Mouse (Mus musculus) kidney, adult 9 months (tissue): ENCODE results near the gene Acox3.

Experiments used
- DNase-seq: peaks from one replicate; pipeline ENCODE4 v3.0.0; 2022

Gene Acox3

DNA sequence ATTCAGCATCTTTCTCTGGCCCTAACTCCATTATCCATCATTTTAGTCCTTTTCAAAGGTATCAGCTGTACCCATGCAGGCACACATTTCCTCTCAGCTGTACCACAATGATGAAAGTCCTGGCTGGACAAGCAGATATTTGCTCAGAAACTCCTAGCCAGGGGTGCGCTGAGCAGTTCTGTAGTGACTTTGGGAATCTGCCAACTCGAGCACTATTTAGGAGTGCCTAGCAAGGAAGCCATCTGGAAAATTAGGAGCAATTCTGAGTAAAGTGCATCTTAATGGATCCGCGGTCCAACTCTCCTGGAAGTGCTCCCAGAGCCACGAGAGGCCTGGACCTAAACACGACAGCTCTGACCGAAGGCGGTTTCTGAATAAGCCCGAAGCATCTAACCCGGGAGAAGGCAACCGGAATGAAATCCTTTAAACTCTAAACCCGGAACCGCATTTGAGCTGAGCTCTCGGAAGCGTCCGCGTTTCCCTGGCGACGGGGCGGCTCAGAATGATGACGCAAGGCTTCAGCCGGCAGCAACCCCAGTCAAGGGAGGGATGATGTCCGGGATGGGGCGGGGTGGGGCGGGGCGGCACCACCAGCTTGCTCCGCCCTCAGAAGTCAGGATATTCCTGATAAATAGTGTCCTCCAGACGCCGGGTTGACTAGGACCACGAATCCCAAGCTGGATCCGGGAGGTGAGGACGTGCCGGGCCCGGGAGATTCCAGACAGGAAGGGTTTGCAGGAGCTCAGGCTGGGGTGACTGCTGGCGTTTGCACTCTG is at the start of gene Acox3:
Acox3 (plus strand) TSS at position 596 of the 776 bp plus-strand sequence.
- peak; percentile 98 for DNase-seq

DNA sequence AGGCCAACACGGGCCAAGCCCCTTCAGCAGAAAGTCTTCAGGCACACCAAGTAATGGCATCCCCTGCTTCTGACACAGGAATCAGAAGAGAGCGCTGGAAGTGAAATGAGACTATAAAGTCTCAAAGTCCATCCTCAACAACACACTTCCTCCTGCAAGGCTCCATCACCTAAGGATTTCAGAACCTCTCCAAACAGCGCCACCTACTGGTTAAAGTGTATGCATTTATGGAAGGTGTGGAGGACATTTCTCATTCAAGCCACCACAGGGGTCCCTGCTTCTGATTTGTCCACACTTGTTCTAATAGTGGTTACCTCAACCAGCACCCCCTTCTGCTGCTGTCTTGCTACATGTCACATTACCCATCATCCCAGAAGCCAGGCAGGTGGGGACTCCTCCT is 46.6 kb upstream of the Acox3 start:
- no peak for DNase-seq

DNA sequence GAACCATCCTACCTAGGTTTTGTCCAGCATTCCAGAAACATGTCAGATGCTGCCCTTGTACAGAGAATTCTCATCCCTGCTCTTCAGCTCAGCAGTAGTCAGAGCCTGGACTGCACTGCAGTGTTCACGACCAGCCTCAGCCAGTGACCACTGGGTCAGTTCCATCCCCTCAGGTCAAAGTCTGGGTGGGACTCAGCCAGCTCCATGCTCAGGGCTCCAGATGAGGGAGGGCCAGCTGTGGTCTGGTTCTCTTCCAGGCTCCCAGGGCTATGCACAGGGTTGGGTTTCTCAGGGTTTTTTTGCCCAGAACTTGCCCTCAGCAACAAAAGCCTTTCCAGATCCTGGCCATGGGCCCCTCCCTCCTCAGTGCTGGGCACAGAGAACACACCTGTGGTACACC is 45.4 kb upstream of the Acox3 start:
- DNase-seq = no peak

DNA sequence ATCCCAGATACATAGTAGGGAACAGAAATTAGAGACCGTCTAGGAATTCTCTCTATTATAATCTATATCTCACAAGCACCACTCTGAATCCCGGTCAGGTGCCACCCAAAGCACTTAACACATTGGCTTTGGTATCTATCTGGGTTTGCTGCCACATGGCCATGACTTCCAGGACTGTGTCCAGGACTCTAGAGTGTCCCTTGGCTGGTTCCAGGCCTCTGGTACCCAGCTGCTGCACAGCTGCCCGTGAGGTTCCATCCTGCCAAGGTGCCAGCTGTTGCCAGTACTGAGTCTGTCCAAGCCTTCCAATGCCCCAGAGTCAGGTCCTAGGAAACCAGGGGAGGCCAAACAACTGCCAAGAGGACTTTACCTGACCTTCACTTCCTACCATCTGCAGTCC is 44.8 kb upstream of the Acox3 start:
- no peak for DNase-seq

DNA sequence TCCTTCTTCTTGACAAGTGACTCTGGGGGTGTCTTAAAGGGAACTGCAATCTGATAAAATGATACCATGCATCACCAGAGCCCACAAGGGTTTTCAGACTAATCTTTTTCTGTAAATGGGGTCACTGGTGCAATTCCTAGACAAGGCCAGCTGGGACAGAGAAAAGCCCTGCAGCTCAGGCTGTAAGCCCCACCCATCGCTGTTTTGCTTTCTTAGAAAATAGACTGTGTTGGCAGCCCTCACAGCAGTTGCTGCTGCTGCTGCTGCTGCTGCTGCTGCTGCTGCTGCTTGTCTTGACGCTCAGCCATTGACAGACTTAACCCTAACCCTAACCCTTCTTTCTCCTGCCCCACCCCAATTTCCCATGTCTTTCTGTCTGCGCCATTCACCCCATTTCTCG is 43.3 kb upstream of the Acox3 start:
- DNase-seq = no peak

DNA sequence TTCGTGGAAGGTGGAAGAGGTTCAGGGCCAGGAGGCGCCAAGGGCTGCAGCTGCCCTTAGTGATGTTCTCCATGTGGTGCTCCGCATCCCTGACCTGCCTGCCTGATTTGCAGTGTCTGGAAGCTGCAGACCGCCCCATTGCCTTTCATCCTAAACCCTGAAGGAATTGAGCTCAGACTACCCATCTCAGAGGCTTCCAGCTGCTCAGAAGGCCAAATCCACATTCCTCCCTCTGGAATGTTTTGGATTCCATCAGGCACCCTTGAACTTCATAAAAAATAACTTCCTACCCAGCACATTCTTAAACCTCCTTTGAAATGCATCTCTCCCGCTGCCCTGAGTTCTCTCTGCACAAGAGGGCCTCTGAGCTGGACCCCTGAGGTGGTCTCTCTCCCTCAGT is 42.3 kb upstream of the Acox3 start:
- no peak for DNase-seq

DNA sequence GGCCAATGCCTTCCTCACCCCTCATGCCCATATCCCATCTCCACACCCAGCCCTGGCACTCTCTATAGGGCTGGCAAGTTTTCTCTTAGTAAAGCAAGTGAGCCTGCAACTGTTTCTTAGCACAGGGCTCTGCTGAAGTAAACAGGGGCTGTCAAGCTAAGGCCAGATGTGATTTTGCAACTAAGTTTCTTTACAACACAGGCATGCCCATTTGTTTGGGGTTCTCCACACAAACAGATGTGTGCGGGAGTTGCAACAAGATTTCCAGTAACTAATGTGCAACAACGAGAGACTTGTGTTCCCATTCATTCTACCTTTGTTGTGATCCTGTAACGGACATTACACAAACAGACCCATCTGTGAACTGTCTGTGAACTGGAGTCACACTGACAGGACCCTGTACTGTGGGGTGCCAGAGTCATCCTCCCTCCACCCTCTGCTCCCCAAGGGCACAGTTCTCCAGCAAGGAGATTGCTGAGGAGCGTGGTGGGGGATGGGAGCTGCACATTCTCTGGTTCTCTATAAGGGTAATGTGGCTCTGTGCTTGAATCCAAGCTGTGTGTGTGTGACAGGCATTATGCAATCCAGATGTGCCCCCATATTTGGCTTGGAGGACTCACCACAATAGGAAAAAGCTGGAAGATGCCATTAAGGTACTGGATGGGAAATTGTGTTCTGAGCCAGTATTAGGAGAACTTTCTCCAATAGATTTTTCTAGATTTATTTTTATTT is 41.6 kb upstream of the Acox3 start:
- no peak for DNase-seq

DNA sequence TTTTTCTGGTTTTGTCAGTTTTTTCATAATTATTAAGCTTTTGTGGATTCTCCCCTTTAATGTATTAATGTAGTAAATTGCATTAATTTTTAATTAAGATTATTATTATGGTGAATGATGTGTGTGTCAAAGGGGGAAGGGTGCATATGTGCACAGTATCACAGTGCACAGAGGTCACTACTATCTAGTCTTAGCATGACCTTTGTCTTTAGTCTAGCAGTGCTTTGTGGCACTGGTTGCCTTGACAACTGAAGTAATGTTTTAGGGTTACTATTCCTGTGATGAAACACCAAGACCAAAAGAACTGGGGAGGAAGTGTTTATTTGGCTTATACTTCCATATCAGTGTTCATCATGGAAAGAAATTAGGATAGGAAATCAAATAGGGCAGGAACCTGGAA is 36.7 kb upstream of the Acox3 start:
- no peak for DNase-seq

DNA sequence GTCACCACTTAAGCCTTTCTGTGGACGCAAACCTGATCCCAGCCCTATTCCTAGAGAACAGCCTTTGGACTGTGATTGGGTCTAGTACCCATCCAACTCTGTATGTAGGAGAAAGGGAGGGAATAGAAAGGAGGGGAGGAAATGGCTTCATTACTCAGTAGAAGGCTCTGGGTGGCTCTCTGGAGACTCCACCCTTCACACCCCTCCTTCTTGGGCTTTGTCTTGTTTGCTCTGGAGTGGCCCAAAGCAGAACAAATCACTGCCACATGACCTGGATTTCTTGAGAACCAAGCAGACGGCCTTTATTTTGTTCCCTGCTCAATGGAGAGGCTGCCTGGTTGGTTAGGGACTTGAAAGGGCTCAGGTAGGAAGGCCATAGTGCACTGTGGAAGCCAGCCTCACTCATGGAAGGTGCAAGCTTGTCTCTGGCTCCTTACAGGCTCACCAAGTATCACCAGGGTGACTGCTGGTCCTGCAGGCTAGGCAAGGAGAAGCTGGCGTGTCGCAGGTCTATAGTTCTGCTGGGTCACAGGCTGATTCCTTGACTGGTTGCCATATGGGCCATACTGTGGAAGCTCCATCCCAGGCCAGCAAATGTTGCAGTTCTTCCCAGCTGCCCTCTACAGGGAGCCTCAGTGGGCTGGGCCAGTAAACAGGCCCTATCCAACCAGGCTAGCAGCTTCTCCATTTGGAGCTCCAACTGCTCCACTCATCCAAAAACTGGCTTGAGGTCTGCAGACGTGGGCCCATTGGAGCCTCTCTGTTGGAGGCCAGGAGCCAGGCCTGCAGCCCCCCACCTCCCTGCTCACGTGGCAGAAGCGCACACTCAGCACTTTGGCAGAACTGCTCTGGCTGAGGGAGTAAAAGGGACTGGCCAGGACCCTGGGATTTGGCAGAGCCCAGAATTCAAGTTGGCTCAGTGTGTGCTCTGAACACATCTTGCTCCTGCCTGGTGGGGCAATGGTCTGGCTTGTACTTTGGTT is 30.7 kb upstream of the Acox3 start:
- no peak for DNase-seq

DNA sequence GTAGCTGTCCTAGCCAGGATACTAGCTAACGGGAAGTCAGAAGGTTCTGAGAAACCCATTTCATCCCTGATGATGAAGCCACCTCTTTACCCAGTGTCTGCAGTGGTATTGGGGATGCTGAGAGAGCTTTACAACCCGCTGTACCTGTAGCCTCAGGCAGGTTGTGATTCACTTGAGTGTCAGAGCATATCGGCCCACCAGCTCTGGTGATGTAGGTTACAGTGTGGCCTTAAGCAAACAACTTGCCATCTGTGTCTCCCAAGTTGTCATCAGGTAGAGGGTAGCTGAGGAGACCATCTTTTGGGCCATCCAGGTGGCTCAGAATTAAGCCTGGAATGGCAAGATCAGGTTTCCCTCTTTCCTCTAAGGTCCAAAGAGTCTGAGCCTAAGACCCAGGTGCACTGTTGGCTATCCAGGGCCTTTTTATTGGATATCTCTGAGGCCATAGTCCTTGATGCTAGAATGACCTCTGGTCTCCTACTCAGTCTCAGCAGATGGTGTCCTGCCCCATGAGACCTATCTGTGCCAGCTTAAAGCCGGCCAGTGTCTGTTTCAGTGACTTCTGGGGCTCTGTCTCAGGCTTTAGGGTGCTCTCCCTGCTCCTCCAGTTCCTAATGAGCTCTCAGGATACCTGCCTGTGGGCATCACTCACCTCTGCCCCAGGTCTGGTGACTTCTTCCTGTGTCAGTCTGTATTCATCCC is 29.9 kb upstream of the Acox3 start:
- DNase-seq = no peak

DNA sequence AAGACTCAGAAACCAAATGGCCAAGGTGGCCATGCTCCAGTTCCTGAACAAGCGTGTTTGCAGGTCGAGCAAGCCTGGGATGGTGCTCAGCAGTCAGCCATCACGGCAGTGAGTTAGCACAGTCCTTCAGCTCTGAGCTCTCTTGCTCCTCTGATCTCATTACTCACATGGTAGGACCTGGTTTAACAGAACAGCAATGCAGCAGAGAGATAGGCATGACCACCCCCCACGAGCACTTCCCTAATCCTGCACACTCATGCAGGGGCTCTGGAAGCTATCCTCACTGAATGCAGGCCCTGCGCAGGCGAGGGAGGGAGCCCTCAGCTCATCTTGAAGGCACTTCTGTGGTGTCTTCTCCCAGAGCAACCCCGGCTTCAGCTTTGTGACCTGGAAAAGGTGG is 26.4 kb upstream of the Acox3 start:
- no peak for DNase-seq

DNA sequence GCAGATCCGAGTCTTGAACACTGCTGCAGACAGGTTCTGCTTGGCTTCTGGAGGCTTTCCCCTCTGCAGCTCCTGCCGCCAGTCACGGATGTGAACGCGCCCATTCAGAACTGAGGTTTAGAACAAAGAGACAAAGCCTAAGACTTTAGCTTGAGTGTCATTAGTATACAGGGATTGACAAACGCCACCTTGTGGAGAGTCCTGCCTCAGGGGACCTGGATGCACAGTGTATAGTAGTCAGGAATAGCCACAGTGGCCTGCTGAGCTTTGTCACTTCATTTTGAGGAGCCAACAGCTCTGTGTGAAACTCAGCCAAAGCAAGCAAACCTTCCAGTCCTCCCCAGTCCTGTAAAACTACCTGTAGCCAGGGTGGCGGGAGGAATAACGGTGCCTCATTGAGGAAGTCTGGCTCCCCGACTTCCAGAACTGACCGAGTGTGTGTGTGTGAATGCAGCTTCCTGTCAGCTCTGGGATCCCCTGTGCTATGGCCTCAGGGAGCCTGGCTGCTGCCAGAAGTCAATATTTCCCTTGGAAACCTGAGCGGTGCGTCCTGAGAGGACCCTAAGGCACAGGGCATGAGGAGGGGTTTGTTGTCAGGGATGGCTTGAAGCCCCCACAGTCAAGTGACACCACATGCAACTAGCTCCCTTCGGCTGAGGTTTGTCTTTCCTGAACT is 24.8 kb upstream of the Acox3 start:
- DNase-seq = no peak

DNA sequence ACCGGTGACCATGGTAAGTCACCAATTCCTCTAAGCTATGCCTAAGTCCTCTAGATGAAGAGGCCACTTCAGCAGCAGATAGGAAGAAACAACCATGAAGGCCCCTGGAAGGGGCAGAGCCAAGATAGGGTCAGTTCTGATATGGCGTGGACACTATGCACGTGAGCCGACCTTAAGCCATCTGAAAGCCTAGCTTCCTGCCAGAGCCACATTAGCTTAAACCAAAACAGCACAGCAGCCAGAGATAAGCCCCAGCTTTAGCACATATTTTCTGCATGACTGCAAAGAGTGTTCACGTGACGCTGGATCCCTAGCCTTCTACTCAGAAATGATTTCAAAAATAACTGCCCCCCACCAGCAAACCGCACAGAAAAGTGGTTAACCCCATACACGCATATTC is 23.4 kb upstream of the Acox3 start:
- DNase-seq = no peak

DNA sequence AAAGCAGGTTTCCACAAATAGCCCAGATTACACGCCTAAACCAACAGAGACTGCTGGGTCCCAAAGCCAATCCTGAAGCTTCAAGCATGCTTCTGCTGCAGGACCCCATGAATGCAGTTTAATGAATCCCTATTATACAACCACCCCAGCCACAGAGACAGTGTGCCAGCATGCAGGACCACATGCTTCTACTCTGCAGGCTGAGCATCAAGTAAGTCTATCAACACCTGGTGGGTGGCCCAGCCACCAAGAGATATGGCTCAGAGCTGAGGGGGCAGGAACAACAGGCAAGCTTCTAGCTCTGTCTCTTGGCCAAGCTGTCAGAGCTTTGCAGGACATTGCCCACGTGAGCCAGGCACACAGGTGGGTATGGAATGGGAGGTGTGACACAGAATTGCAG is 20.2 kb upstream of the Acox3 start:
- no peak for DNase-seq

DNA sequence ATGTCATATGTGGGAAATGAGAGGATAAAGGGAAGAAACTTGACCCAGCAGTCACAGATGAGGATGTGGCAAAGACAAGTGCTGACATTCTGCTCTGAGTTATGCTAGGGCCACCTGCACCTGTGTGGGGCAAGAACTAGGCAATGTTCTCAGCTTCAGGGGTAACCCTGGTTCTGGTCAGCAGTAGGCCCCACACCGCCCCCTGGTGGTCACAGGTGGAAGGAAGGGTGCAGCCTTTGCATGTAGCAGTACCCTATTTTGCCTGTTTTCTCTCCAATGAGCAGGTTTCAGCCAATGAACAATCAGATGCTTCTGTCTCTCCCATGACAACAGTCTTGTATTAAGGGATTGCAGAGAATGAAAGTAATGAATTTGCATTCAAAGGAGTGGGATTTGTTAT is 19.4 kb upstream of the Acox3 start:
- DNase-seq = peak; percentile 76

DNA sequence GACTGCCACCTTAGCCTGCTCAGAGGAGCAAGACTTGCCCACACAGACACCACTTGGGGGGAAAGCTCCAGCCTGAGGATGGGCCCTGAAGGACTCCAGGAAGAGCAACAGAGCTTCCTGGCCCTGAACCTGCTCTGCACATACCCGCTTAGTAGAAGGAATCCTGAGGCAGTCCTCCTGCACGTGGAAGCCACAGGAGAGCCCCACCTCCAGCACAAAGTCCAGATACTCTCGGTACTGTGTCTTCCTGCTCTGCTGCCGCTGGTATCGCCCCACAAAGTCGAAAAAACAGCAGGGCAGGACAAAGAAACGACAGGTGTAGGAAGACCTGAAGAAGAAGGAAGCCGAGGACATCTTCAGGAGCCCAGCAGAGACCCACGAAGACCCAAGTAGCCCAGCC is 17.6 kb upstream of the Acox3 start:
- DNase-seq = peak; percentile 82

DNA sequence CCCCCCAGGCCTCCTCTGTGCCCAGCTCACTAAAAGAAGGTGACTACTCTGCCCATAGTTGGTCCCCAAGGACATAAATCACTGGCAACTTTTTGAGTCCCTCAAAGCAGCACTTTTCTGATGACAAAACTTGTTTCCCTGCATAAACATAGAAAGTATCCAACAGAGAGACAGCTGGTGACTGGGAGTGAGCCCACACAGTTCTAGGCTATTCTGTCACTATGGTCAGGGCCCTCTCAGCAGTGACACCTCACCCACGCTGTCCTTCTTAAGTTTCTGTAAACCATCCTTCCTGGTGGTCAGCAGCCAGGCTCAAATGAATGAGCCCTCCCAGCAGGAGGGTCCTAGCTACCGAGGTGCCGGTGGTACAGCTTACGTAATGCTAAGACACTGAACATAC is 16.2 kb upstream of the Acox3 start:
- no peak for DNase-seq

DNA sequence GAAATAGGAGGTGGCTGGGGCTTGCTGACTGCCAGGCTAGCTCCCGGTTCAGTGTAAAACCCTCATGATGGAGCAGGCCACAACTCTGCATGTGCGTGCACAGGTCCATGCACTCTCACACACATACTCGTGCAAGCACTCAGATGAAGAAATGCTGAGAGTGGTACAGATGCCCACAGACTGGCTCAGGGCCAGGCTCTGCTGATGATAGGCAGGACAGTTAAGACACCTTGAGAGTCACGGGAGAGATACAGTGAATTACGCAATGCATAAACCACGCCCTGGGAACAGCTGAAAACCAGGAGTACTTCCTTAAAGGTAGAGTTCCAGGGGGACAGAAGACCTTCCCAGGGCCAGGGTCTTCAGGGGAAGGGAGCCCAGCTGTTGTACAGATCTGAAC is 11.3 kb upstream of the Acox3 start:
- DNase-seq = no peak

DNA sequence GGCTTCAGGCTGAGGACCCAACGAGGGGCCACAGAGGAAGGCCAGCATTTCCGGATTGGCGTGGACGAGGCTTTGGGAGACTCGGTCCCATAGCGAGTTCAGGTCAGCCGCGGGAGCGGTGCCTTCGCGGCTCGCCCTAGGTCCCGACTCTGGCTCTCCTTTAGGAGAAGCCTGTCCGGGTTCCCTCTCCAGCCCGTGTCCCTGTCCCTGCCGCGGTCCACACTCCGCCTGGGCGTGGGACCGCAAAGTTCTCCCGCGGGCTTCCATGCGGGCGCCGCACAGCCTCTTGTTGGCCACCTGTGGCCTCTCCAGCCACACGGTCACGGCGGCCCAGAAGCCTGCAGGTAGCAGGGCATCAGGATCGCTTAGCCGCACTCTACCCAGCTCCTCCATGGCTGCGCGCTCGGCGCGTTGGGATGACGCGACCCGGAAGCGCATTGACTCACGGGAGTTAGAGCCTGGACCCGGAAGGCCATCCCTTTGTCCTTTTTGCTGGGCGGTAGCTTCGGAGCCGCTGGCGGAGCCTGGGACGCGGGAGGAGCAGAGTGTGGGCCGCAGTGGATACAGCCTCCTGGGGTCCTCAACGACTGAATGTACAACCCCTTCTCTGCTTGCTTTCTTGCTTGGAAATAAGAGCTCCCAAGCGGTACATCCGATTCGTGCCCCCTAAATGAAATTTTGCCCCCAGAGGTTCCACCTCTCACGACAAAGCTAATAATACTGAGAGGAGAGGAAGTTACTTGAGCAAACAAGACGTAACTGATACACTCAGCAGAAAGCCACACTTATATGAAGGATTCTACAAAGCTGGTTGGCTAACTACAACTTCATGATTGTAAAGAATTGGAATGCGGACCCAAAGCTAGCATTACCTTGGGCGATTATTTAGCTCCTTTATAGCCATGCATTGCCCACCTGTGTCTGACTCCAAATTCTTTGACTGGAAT is 7.9 kb upstream of the Acox3 start, which contains the start of gene Trmt44:
Trmt44 (minus strand) TSS at position 418 of the 947 bp plus-strand sequence.
- peak; percentile 95 for DNase-seq

DNA sequence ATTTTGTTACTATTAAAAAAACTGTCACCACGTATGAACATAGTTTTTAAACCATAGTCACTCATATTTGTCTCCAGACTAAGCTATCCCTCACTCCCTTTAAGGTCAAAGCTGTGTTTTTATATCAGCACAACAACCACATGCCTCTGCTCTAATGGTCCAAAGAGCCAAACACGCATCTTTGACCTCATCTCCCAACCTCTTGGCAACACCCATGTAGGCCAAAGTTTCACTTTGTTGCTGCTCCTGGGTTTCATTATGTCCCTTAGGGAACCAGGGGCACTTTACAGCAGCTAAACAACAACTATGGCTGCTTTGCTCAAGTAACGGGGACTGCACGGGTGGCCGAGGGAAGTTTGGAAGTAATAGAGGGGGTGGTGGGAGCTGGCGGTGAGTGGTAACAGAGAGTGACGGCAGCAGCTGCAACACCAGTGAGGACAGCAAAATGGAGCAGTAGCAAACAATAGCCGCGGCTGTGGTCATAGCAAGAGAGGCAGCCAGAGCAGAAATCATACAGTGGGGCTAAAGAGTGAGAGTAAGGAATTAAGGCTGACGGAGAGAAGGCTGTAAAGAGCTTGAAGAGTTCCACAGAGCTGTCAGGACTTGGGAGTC is 6.3 kb upstream of the Acox3 start:
- DNase-seq = peak; percentile 78
